Mouse (Mus musculus) forebrain, embryonic 16.5 days (tissue): ENCODE results near the gene Epn1. TPM values are rescaled to one million over a fixed set of nuclear protein-coding genes. Genes with fewer than 3 reads are reported as not detected.
A peak's percentile ranks its signal among the peaks of the same experiment; 100 is the strongest.

Experiments
- ATAC-seq: fragments of 200-750 bp; cut with Nextera tagmentation; 2 replicates; pipeline ENCODE4 v1.8.0; 2017; ENCODE audit warnings: mild to moderate bottlenecking, moderate library complexity
- H3K27ac ChIP-seq: fragments of 300-500 bp; sonication (generic); 2 replicates; pipeline ENCODE4 v1.5.1; 2014; ENCODE audit warnings: low read length, control low read depth
- H3K27me3 ChIP-seq: fragments of 300-500 bp; sonication (generic); replicated peaks from 2 replicates; pipeline ENCODE4 v1.6.1; 2014; ENCODE audit warnings: low read length; ENCODE audit not compliant: control insufficient read depth, insufficient read depth
- H3K36me3 ChIP-seq: fragments of 300-500 bp; sonication (generic); 2 replicates; pipeline ENCODE4 v1.6.1; 2014; ENCODE audit not compliant: control insufficient read depth, insufficient read depth
- H3K4me1 ChIP-seq: fragments of 300-500 bp; sonication (generic); replicated peaks from 2 replicates; pipeline ENCODE4 v1.6.1; 2014; ENCODE audit warnings: low read length; ENCODE audit not compliant: control insufficient read depth, insufficient read depth
- H3K4me2 ChIP-seq: fragments of 300-500 bp; sonication (generic); 2 replicates; pipeline ENCODE4 v1.6.1; 2014; ENCODE audit warnings: mild to moderate bottlenecking, low read length, control low read depth
- H3K4me3 ChIP-seq: fragments of 300-500 bp; sonication (generic); replicated peaks from 2 replicates; pipeline ENCODE4 v1.5.1; 2014; ENCODE audit warnings: mild to moderate bottlenecking, low read length, control low read depth
- H3K9ac ChIP-seq: fragments of 300-500 bp; sonication (generic); replicated peaks from 2 replicates; pipeline ENCODE4 v1.6.1; 2014; ENCODE audit warnings: low read depth, low read length, control low read depth
- H3K9me3 ChIP-seq: fragments of 300-500 bp; sonication (generic); 2 replicates; pipeline ENCODE4 v1.6.1; 2016; ENCODE audit warnings: low read length; ENCODE audit not compliant: control insufficient read depth
- WGBS: fragments of 180-500 bp; shearing (Covaris S2); extraction: QIAGEN DNeasy Blood & Tissue Kit; methylation state at CpG from one replicate; pipeline ENCODE4 v1.1.7; 2014; 5-methylcytosine and 5-hydroxymethylcytosine counted together
- polyA plus RNA-seq: library from polyadenylated mRNA; unstranded; fragments of >200 nt; fragmentation: Nextera tagmentation; extraction: Ambion mirVana; gene quantifications from 2 replicates; pipeline ENCODE4 v1.2.1, GENCODE M21; 2015

The Epn1 gene
- polyA plus RNA-seq: 97.9 and 104 TPM in 2 replicates

GRCm38 (mm10) chr7:5080010-5080751, at the start of gene Epn1:
Gene Epn1 (plus strand): TSS chr7:5080235.
- peak within 1 kb of the TSS; percentile 86 for H3K27ac ChIP-seq
- no peaks in the 10 kb centered on the region for H3K27me3 ChIP-seq
- peak within 1 kb of the TSS; percentile 89 for H3K4me3 ChIP-seq
- H3K4me2 ChIP-seq: peak within 1 kb of the TSS; percentile 90
- ATAC-seq: peak; percentile 98
- peaks cover 23% of the 10 kb centered on the region for H3K36me3 ChIP-seq
- peaks cover 21% of the 10 kb centered on the region for H3K4me1 ChIP-seq
- WGBS: under 1% methylated on average over 74 of the region's 81 CpGs
- no peaks in the 10 kb centered on the region for H3K9me3 ChIP-seq
- peak within 1 kb of the TSS; percentile 96 for H3K9ac ChIP-seq

GRCm38 (mm10) chr7:5030554-5031275, 49.3 kb upstream of the Epn1 start:
- 86% methylated on average over 63 of the region's 63 CpGs for WGBS
- no peak overlapping the region for H3K4me3 ChIP-seq
- no peak overlapping the region for H3K4me2 ChIP-seq
- H3K9me3 ChIP-seq: peaks cover 18% of the 10 kb centered on the region
- H3K9ac ChIP-seq: no peak overlapping the region
- H3K27ac ChIP-seq: no peak overlapping the region
- no peaks in the 10 kb centered on the region for H3K4me1 ChIP-seq
- no peaks in the 10 kb centered on the region for H3K27me3 ChIP-seq
- ATAC-seq: no peak
- peaks cover 53% of the 10 kb centered on the region for H3K36me3 ChIP-seq

- Histone ChIP-seq H3K4me2 (no peak overlapping the region), H3K27me3 (no peaks in the 10 kb centered on the region), H3K9ac (no peak overlapping the region), H3K4me3 (no peak overlapping the region), H3K27ac (no peak overlapping the region), H3K9me3 (peaks cover 18% of the 10 kb centered on the region), H3K4me1 (no peaks in the 10 kb centered on the region), H3K36me3 (peaks cover 54% of the 10 kb centered on the region)
- ATAC-seq: 0 out of 2 replicates have a peak, but pooled peaks have one; percentile 19
- 79% methylated on average over 46 of the region's 46 CpGs for WGBS
These were observed 48.5 kb upstream of the Epn1 start for GRCm38 (mm10) chr7:5031496-5031895.

GRCm38 (mm10) chr7:5033818-5034217, 46.2 kb upstream of the Epn1 start, which contains the start of gene 4632433K11Rik:
Gene 4632433K11Rik (plus strand): TSS chr7:5034118.
- 94% methylated on average over 3 of the region's 3 CpGs for WGBS
- no peak for ATAC-seq

GRCm38 (mm10) chr7:5035628-5036027, 44.4 kb upstream of the Epn1 start:
- peaks cover 35% of the 10 kb centered on the region for H3K36me3 ChIP-seq

More at GRCm38 (mm10) chr7:5033818-5034217, 46.2 kb upstream of the Epn1 start, which contains the start of gene 4632433K11Rik:
- peaks cover 9% of the 10 kb centered on the region for H3K4me1 ChIP-seq
- peaks cover 18% of the 10 kb centered on the region for H3K9me3 ChIP-seq
- H3K27me3 ChIP-seq: no peaks in the 10 kb centered on the region
- no peak within 1 kb of the TSS for H3K9ac ChIP-seq
- peaks cover 53% of the 10 kb centered on the region for H3K36me3 ChIP-seq
- no peak within 1 kb of the TSS for H3K27ac ChIP-seq
- H3K4me3 ChIP-seq: no peak within 1 kb of the TSS
- H3K4me2 ChIP-seq: no peak within 1 kb of the TSS

GRCm38 (mm10) chr7:5036136-5036535, 43.9 kb upstream of the Epn1 start:
- no peak overlapping the region for H3K4me3 ChIP-seq
- H3K36me3 ChIP-seq: peaks cover 30% of the 10 kb centered on the region
- peaks cover 4% of the 10 kb centered on the region for H3K9me3 ChIP-seq
- H3K27me3 ChIP-seq: no peaks in the 10 kb centered on the region
- ATAC-seq: no peak
- H3K4me1 ChIP-seq: peaks cover 16% of the 10 kb centered on the region
- H3K27ac ChIP-seq: no peak overlapping the region
- WGBS: 92% methylated on average over 9 of the region's 9 CpGs
- no peak overlapping the region for H3K9ac ChIP-seq
- no peak overlapping the region for H3K4me2 ChIP-seq

More at GRCm38 (mm10) chr7:5035628-5036027, 44.4 kb upstream of the Epn1 start:
- H3K27me3 ChIP-seq: no peaks in the 10 kb centered on the region
- no peak overlapping the region for H3K9ac ChIP-seq
- 96% methylated on average over 17 of the region's 17 CpGs for WGBS
- ATAC-seq: no peak
- H3K4me3 ChIP-seq: no peak overlapping the region
- H3K4me1 ChIP-seq: peaks cover 16% of the 10 kb centered on the region
- no peak overlapping the region for H3K4me2 ChIP-seq
- peaks cover 9% of the 10 kb centered on the region for H3K9me3 ChIP-seq
- no peak overlapping the region for H3K27ac ChIP-seq

GRCm38 (mm10) chr7:5037026-5037425, 43.0 kb upstream of the Epn1 start:
- Histone ChIP-seq H3K9ac (no peak overlapping the region), H3K9me3 (no peaks in the 10 kb centered on the region), H3K27me3 (no peaks in the 10 kb centered on the region), H3K4me1 (peaks cover 16% of the 10 kb centered on the region), H3K27ac (no peak overlapping the region), H3K4me2 (no peak overlapping the region), H3K4me3 (no peak overlapping the region), H3K36me3 (peaks cover 21% of the 10 kb centered on the region)
- 93% methylated on average over 7 of the region's 7 CpGs for WGBS
- no peak for ATAC-seq

- no peak for ATAC-seq
- H3K27me3 ChIP-seq: no peaks in the 10 kb centered on the region
- H3K4me3 ChIP-seq: peak overlapping the region; percentile 84
- peaks cover 17% of the 10 kb centered on the region for H3K36me3 ChIP-seq
- 88% methylated on average over 8 of the region's 8 CpGs for whole genome bisulfite sequencing
- no peak overlapping the region for H3K9ac ChIP-seq
- H3K9me3 ChIP-seq: no peaks in the 10 kb centered on the region
- peaks cover 16% of the 10 kb centered on the region for H3K4me1 ChIP-seq
- H3K27ac ChIP-seq: peak overlapping the region; percentile 96
- peak overlapping the region; percentile 69 for H3K4me2 ChIP-seq
These were observed 42.6 kb upstream of the Epn1 start for GRCm38 (mm10) chr7:5037467-5037866.

GRCm38 (mm10) chr7:5038109-5038732, 41.8 kb upstream of the Epn1 start, which contains the start of gene Zfp784:
Gene Zfp784 (minus strand): TSS chr7:5038446.
- 1% methylated on average over 48 of the region's 48 CpGs for WGBS
- peak; percentile 95 for ATAC-seq
- no peaks in the 10 kb centered on the region for H3K27me3 ChIP-seq
- peaks cover 16% of the 10 kb centered on the region for H3K4me1 ChIP-seq
- peak within 1 kb of the TSS; percentile 96 for H3K27ac ChIP-seq
- H3K4me3 ChIP-seq: peak within 1 kb of the TSS; percentile 84
- H3K9me3 ChIP-seq: no peaks in the 10 kb centered on the region
- peak within 1 kb of the TSS; percentile 79 for H3K9ac ChIP-seq
- H3K4me2 ChIP-seq: peak within 1 kb of the TSS; percentile 69
- H3K36me3 ChIP-seq: peaks cover 12% of the 10 kb centered on the region
